17 mouse cellular contexts compared by ENCODE assay signal in the genomic region with DNA sequence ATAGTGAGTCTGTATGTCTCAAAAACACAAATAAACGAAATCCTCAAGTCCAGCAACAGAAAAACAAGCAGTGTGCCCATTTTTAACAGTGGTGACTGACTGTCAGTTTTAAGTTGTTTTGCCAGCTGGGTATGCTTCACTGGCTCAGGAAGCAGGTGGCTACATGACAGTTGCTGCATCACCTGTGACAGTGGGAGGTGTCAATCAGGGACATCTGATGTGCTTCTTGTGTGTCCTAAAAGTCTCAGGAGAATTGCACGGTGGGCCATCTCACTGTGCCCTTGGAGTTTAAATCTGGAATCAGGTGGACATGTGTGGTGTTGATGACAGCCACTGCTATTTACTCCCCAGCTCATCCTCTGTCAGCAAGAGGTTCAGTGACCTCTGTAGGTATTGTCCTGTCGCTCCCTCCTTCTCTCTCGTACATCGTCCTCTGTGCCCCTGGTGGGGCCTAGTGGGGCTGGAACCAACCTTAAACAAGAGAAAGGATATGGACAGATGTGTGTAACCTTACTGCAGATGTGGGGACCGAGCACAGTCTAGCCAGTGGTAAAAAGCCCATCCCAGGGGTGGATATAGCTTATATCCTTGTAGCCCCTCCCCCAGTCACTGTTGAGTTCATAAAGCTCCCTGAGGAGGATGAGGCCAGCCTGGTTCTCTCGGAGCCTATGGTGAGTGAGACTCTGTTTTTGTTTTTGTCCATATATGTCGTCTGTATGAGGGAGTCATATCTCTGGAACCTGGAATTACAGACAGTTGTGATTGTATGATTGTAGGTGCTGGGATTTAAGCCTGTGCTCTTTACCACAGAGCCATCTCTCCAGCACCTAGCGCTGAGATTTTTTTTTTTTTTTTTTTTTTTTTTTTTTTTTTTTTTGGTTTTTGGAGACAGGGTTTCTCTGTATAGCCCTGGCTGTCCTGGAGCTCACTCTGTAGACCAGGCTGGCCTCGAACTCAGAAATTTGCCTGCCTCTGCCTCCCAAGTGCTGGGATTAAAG. TPM values are rescaled to one million over a fixed set of nuclear protein-coding genes. Genes with fewer than 3 reads are reported as not detected.
A peak's percentile ranks its signal among the peaks of the same experiment; 100 is the strongest.
DNase-seq lines count a peak whose midpoint lies in the region; ATAC-seq and TF ChIP-seq lines count a peak whose summit lies in the region.
"Had no signal": no experiment of that assay in that cellular context is flagged by ENCODE, and none has a peak within 500 bp of the region (broad histone marks: within the 10 kb centered on the region; RNA-seq: fewer than 3 reads in every experiment).

No protein-coding gene starts in this region.

- H3K9me3 ChIP-seq in midbrain, embryonic 13.5 days, result no peaks in the 10 kb centered on the region
- H3K9me3 ChIP-seq in midbrain, postnatal 0 days (ENCODE audit: low read length), result no peaks in the 10 kb centered on the region
- H3K9me3 ChIP-seq in forebrain, embryonic 16.5 days (ENCODE audit: control insufficient read depth, low read length), result no peaks in the 10 kb centered on the region
- H3K9me3 ChIP-seq: embryonic facial prominence, embryonic 15.5 days; kidney, embryonic 15.5 days; limb, embryonic 12.5 days; liver, embryonic 15.5 days; neural tube, embryonic 12.5 days had no signal

- 0 out of 2 replicates have a peak, but pooled peaks have one; percentile 32 for ATAC-seq in midbrain, embryonic 13.5 days
- no peak for ATAC-seq in midbrain, postnatal 0 days (ENCODE audit: low FRiP score)
- ATAC-seq in forebrain, embryonic 16.5 days, result no peak

- intact Hi-C loops in gastrocnemius, adult 2 months (cut with DNase I), result no loop called here
- intact Hi-C loops in gastrocnemius, postnatal 14 days (cut with DNase I; ENCODE audit: low total_unique reads), result no loop called here

- 86% methylated on average over 10 of the region's 10 CpGs for WGBS in midbrain, embryonic 13.5 days
- 84% methylated on average over 10 of the region's 10 CpGs for WGBS in midbrain, postnatal 0 days
- 88% methylated on average over 10 of the region's 10 CpGs for WGBS in forebrain, embryonic 16.5 days

- H3K27me3 ChIP-seq in midbrain, embryonic 13.5 days, result no peaks in the 10 kb centered on the region
- H3K27me3 ChIP-seq in midbrain, postnatal 0 days (ENCODE audit: insufficient read depth, low read length), result no peaks in the 10 kb centered on the region
- no peaks in the 10 kb centered on the region for H3K27me3 ChIP-seq in forebrain, embryonic 16.5 days (replicated peaks; ENCODE audit: control insufficient read depth, insufficient read depth, low read length)
- H3K27me3 ChIP-seq: embryonic facial prominence, embryonic 15.5 days; kidney, embryonic 15.5 days; limb, embryonic 12.5 days; liver, embryonic 15.5 days; neural tube, embryonic 12.5 days had no signal

- H3K4me1 ChIP-seq in midbrain, embryonic 13.5 days (replicated peaks), result peaks cover 24% of the 10 kb centered on the region
- H3K4me1 ChIP-seq in midbrain, postnatal 0 days (ENCODE audit: insufficient read depth, low read length), result no peaks in the 10 kb centered on the region
- peaks cover 22% of the 10 kb centered on the region for H3K4me1 ChIP-seq in forebrain, embryonic 16.5 days (replicated peaks; ENCODE audit: control insufficient read depth, insufficient read depth, low read length)
- H3K4me1 ChIP-seq: kidney, embryonic 15.5 days had no signal

- no peak for TF ChIP-seq CTCF in gastrocnemius, adult 2 months (IDR thresholded peaks at IDR 0.05)
- TF ChIP-seq CTCF in midbrain, postnatal 0 days (IDR thresholded peaks at IDR 0.05), result no peak

- H3K4me3 ChIP-seq in gastrocnemius, adult 2 months, result no peak overlapping the region
- H3K4me3 ChIP-seq in midbrain, embryonic 13.5 days (replicated peaks), result no peak overlapping the region
- H3K4me3 ChIP-seq in midbrain, postnatal 0 days (ENCODE audit: low read depth, low read length), result no peak overlapping the region
- no peak overlapping the region for H3K4me3 ChIP-seq in forebrain, embryonic 16.5 days (replicated peaks; ENCODE audit: low read length)
- H3K4me3 ChIP-seq: embryonic facial prominence, embryonic 15.5 days; kidney, embryonic 15.5 days; layer of hippocampus, adult 2 months; limb, embryonic 12.5 days; liver, embryonic 15.5 days; neural tube, embryonic 12.5 days had no signal

- no peak for DNase-seq in gastrocnemius, adult 2 months
- no peak for DNase-seq in gastrocnemius, postnatal 14 days
- DNase-seq in midbrain, postnatal 0 days (ENCODE audit: low spot score), result no peak
- DNase-seq in spleen, postnatal 36 days (ENCODE audit: low spot score in 2 of 2), result peak; percentile 77 to 79
- peak; percentile 55 for DNase-seq in thymus, postnatal 4 days
- no peak for DNase-seq in urinary bladder, postnatal 4 days (ENCODE audit: low spot score in 2 of 2)
- DNase-seq: cerebellum, adult 11-12 months; heart, postnatal 4 days; lung, postnatal 4 days had no signal

- no peak overlapping the region for H3K4me2 ChIP-seq in midbrain, embryonic 13.5 days (replicated peaks)
- H3K4me2 ChIP-seq in midbrain, postnatal 0 days (ENCODE audit: low read depth, low read length, poor library complexity, severe bottlenecking), result no peak overlapping the region
- no peak overlapping the region for H3K4me2 ChIP-seq in forebrain, embryonic 16.5 days (ENCODE audit: low read length)
- H3K4me2 ChIP-seq: embryonic facial prominence, embryonic 15.5 days; kidney, embryonic 15.5 days; limb, embryonic 12.5 days; liver, embryonic 15.5 days; neural tube, embryonic 12.5 days had no signal

- peak overlapping the region; percentile 35 for H3K27ac ChIP-seq in gastrocnemius, adult 2 months
- no peak overlapping the region for H3K27ac ChIP-seq in midbrain, embryonic 13.5 days
- H3K27ac ChIP-seq in midbrain, postnatal 0 days (ENCODE audit: low read depth, low read length), result no peak overlapping the region
- H3K27ac ChIP-seq in forebrain, embryonic 16.5 days (ENCODE audit: low read length), result no peak overlapping the region
- H3K27ac ChIP-seq: embryonic facial prominence, embryonic 15.5 days; kidney, embryonic 15.5 days; layer of hippocampus, adult 2 months; limb, embryonic 12.5 days; liver, embryonic 15.5 days; neural tube, embryonic 12.5 days had no signal

- H3K9ac ChIP-seq in midbrain, embryonic 13.5 days (replicated peaks), result no peak overlapping the region
- H3K9ac ChIP-seq in midbrain, postnatal 0 days (replicated peaks; ENCODE audit: low read length, poor library complexity, severe bottlenecking), result no peak overlapping the region
- no peak overlapping the region for H3K9ac ChIP-seq in forebrain, embryonic 16.5 days (replicated peaks; ENCODE audit: low read depth, low read length)
- H3K9ac ChIP-seq: embryonic facial prominence, embryonic 15.5 days; kidney, embryonic 15.5 days; limb, embryonic 12.5 days; liver, embryonic 15.5 days; neural tube, embryonic 12.5 days had no signal

- H3K36me3 ChIP-seq in midbrain, embryonic 13.5 days, result no peaks in the 10 kb centered on the region
- H3K36me3 ChIP-seq in midbrain, postnatal 0 days (ENCODE audit: insufficient read depth, low read length), result no peaks in the 10 kb centered on the region
- no peaks in the 10 kb centered on the region for H3K36me3 ChIP-seq in forebrain, embryonic 16.5 days (ENCODE audit: control insufficient read depth, insufficient read depth)
- H3K36me3 ChIP-seq: liver, embryonic 15.5 days had no signal

RNA-seq across cellular contexts. Expression of a gene that starts 9.7 kb away (rescaled TPM):
- 10 to 100 TPM; 39.0 to 40.7 TPM for total RNA-seq in gastrocnemius, adult 2 months (2021)
- total RNA-seq in gastrocnemius, postnatal 14 days (2021), result 10 to 100 TPM; 42.5 to 49.8 TPM
- polyA plus RNA-seq in midbrain, embryonic 13.5 days (2015; fragmentation: Nextera tagmentation; extraction: Ambion mirVana), result 172 and 183 TPM in 2 replicates
- 173 and 195 TPM in 2 replicates for total RNA-seq in midbrain, postnatal 0 days (2014; rRNA removed)
- polyA plus RNA-seq in midbrain, postnatal 0 days (2015; fragmentation: Nextera tagmentation; extraction: Ambion mirVana), result 80.8 and 84.9 TPM in 2 replicates
- 162 and 165 TPM in 2 replicates for polyA plus RNA-seq in forebrain, embryonic 16.5 days (2015; fragmentation: Nextera tagmentation; extraction: Ambion mirVana)

RNA-seq across cellular contexts. Expression of a gene that starts 33.0 kb away (rescaled TPM):
- total RNA-seq in gastrocnemius, adult 2 months (2021), result 1 to 10 TPM; 5.8 to 6.9 TPM
- total RNA-seq in gastrocnemius, postnatal 14 days (2021), result 1 to 10 TPM; 4.6 to 5.8 TPM
- 28.7 and 28.8 TPM in 2 replicates for polyA plus RNA-seq in midbrain, embryonic 13.5 days (2015; fragmentation: Nextera tagmentation; extraction: Ambion mirVana)
- 19.1 and 21.7 TPM in 2 replicates for total RNA-seq in midbrain, postnatal 0 days (2014; rRNA removed)
- polyA plus RNA-seq in midbrain, postnatal 0 days (2015; fragmentation: Nextera tagmentation; extraction: Ambion mirVana), result 17.0 and 19.5 TPM in 2 replicates
- 22.7 and 24.8 TPM in 2 replicates for polyA plus RNA-seq in forebrain, embryonic 16.5 days (2015; fragmentation: Nextera tagmentation; extraction: Ambion mirVana)

RNA-seq across cellular contexts. Expression of a gene that starts 33.1 kb away (rescaled TPM):
- total RNA-seq in gastrocnemius, adult 2 months (2021), result 10 to 100 TPM; 44.1 to 48.3 TPM
- 10 to 100 TPM; 41.4 to 44.5 TPM for total RNA-seq in gastrocnemius, postnatal 14 days (2021)
- polyA plus RNA-seq in midbrain, embryonic 13.5 days (2015; fragmentation: Nextera tagmentation; extraction: Ambion mirVana), result 52.8 and 58.6 TPM in 2 replicates
- 74.6 and 85.9 TPM in 2 replicates for total RNA-seq in midbrain, postnatal 0 days (2014; rRNA removed)
- 61.8 and 62.1 TPM in 2 replicates for polyA plus RNA-seq in midbrain, postnatal 0 days (2015; fragmentation: Nextera tagmentation; extraction: Ambion mirVana)
- 58.2 and 58.4 TPM in 2 replicates for polyA plus RNA-seq in forebrain, embryonic 16.5 days (2015; fragmentation: Nextera tagmentation; extraction: Ambion mirVana)

Comparison
In these comparisons a context has a peak if more than half of its experiments do, and no peak if none do; other contexts are left out.
1. DNase-seq: peak in spleen, postnatal 36 days (2 of 2) and thymus, postnatal 4 days (single experiment); none in gastrocnemius, adult 2 months (single experiment), gastrocnemius, postnatal 14 days (single experiment), midbrain, postnatal 0 days (single experiment) and urinary bladder, postnatal 4 days (0 of 2).